14 mouse cellular contexts compared by ENCODE assay signal in the genomic region with DNA sequence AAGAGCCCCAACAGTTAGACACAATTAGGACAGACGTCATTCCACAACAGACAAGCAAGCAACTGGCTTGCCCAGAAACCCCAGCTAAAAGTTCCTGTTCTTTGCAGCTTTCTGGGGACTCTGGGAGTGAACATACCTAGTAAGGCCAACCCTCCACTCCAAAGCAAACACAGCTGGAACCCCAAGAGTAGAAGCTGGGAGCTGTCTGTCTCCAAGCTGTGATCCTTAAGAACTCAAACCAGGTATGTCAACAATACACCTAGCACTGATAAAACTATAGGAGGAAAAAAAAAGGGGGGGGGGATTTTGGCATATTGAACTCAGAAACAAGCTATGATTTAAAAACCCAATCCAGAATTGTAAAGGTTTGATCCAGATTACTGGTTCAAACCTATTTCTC.
"Had no signal": no experiment of that assay in that cellular context is flagged by ENCODE, and none has a peak within 500 bp of the region (broad histone marks: within the 10 kb centered on the region; RNA-seq: fewer than 3 reads in every experiment).

No protein-coding gene starts in this region.

- H3K4me3 ChIP-seq: layer of hippocampus, adult 2 months; limb, embryonic 10.5 days; limb, embryonic 13.5 days; liver, embryonic 13.5 days had no signal

- H3K36me3 ChIP-seq: limb, embryonic 10.5 days; limb, embryonic 13.5 days; liver, embryonic 13.5 days had no signal

- H3K9me3 ChIP-seq: limb, embryonic 10.5 days; limb, embryonic 13.5 days; liver, embryonic 13.5 days had no signal

- H3K27ac ChIP-seq: kidney, postnatal 0 days; layer of hippocampus, adult 2 months; limb, embryonic 10.5 days; limb, embryonic 13.5 days; liver, embryonic 13.5 days had no signal

- H3K9ac ChIP-seq: limb, embryonic 13.5 days; liver, embryonic 13.5 days had no signal

- H3K4me2 ChIP-seq: limb, embryonic 13.5 days; liver, embryonic 13.5 days; midbrain, embryonic 11.5 days had no signal

- H3K27me3 ChIP-seq: limb, embryonic 13.5 days; liver, embryonic 13.5 days had no signal

- DNase-seq: kidney, postnatal 25 days; layer of hippocampus, adult 9-11 months; liver; liver, embryonic 13.5 days; lung, postnatal 36 days; thymus, adult 2 months; thymus, postnatal 25 days had no signal

- ATAC-seq: intestine, postnatal 0 days; lung, postnatal 0 days had no signal
